ENCODE assay signal across 8 mouse cellular contexts in the genomic region with DNA sequence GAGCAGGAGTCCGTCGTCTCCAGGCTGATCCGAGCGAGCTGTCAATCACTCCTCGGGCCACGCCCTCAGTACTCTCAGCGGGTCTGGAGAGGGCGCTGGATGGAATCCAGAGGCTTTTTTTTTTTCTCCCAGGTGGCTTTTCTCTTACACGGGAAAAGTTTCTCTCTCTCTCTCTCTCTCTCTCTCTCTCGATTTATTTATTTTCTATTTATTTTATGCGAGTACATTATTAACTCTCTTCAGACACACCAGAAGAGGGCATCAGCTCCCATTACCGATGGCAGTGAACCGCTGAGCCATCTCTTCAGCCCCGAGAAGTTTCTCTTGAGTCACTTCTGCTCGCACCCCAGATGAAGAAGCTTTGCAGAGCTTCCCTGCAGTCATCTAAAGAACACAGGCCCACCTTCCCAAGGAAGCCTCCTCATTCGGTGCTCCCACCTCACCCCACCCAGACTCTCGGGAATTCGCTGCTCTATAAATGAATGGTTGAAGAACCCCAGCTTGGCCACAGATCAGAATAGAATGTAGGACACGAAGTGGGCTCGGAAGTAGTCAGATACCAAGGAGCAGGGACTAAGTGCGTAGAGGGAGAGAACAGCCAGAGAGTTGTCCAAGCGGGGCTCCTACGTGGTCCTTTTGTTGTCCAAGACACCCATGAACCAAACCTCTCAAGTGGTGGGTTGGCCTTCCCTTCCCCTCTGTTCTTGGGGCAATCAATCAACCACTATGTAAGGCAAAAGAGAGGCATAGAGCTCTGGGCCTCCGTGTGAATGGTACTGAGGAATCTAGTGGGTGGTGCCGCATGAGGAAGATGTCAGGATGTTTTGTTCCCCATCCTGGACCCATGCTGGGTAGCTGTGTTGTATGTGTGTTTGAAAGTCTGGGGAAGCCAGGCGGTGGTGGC. TPM values are rescaled to one million over a fixed set of nuclear protein-coding genes. Genes with fewer than 3 reads are reported as not detected.
A peak's percentile ranks its signal among the peaks of the same experiment; 100 is the strongest.
DNase-seq lines count a peak whose midpoint lies in the region; ATAC-seq and TF ChIP-seq lines count a peak whose summit lies in the region.

A gene (minus strand): TSS at position 30 of the 904 bp plus-strand sequence.

- no peak for TF ChIP-seq CTCF in liver, embryonic 14.5 days (IDR thresholded peaks at IDR 0.05; ENCODE audit: low read depth)

- 7% methylated on average over 26 of the region's 26 CpGs for WGBS in hindbrain, embryonic 13.5 days
- 17% methylated on average over 26 of the region's 26 CpGs for WGBS in liver, embryonic 14.5 days (ENCODE audit: insufficient replicate concordance)

- peaks cover 16% of the 10 kb centered on the region for H3K27me3 ChIP-seq in hindbrain, embryonic 13.5 days
- H3K27me3 ChIP-seq in liver, embryonic 14.5 days (ENCODE audit: control insufficient read depth, insufficient read depth, low read length), result no peaks in the 10 kb centered on the region

- peak; percentile 14 for DNase-seq in kidney, postnatal 10 days
- no peak for DNase-seq in kidney, postnatal 25 days
- peak; percentile 42 for DNase-seq in Muller cell, postnatal 12 days (ENCODE audit: inconsistent ontology term)
- peak; percentile 31 for DNase-seq in embryo, embryonic 11 days
- no peak for DNase-seq in liver, embryonic 14.5 days (ENCODE audit: low read depth in 3 of 3, low spot score in 3 of 3)
- no peak for DNase-seq in adipocyte (ENCODE audit: low spot score)

- ATAC-seq in hindbrain, embryonic 13.5 days (ENCODE audit: low FRiP score), result no peak
- peak; percentile 86 for ATAC-seq in liver, embryonic 14.5 days (ENCODE audit: insufficient read depth)
- ATAC-seq in activated CD4-positive, CD25-positive, alpha-beta regulatory T cell, adult 4 months, result no peak

- peak within 1 kb of the TSS; percentile 74 for H3K4me2 ChIP-seq in hindbrain, embryonic 13.5 days
- H3K4me2 ChIP-seq in liver, embryonic 14.5 days (ENCODE audit: low read depth), result peak within 1 kb of the TSS; percentile 72

- peak within 1 kb of the TSS; percentile 69 for H3K4me3 ChIP-seq in hindbrain, embryonic 13.5 days
- H3K4me3 ChIP-seq in liver, embryonic 14.5 days (ENCODE audit: insufficient read depth in 1 of 2, low read depth in 2 of 2, low read length in 2 of 2), result peak within 1 kb of the TSS; percentile 79 to 80

- H3K27ac ChIP-seq in hindbrain, embryonic 13.5 days, result peak within 1 kb of the TSS; percentile 95
- H3K27ac ChIP-seq in liver, embryonic 14.5 days, result peak within 1 kb of the TSS; percentile 85

- no peak for TF ChIP-seq EP300 in liver, embryonic 14.5 days (IDR thresholded peaks at IDR 0.05; ENCODE audit: low read depth)

- H3K4me1 ChIP-seq in hindbrain, embryonic 13.5 days (replicated peaks), result peaks cover 39% of the 10 kb centered on the region
- peaks cover 7 to 19% of the 10 kb centered on the region in 2 experiments for H3K4me1 ChIP-seq in liver, embryonic 14.5 days (replicated peaks; ENCODE audit: control insufficient read depth in 2 of 2, insufficient read depth in 2 of 2, low read length in 1 of 2)

- peaks cover 27% of the 10 kb centered on the region for H3K36me3 ChIP-seq in hindbrain, embryonic 13.5 days
- H3K36me3 ChIP-seq in liver, embryonic 14.5 days (replicated peaks; ENCODE audit: control insufficient read depth, insufficient read depth, low read depth), result peaks cover 9% of the 10 kb centered on the region

- H3K9me3 ChIP-seq in hindbrain, embryonic 13.5 days, result no peaks in the 10 kb centered on the region
- no peaks in the 10 kb centered on the region for H3K9me3 ChIP-seq in liver, embryonic 14.5 days (ENCODE audit: control insufficient read depth, low read length)

- peak within 1 kb of the TSS; percentile 84 for H3K9ac ChIP-seq in hindbrain, embryonic 13.5 days
- peak within 1 kb of the TSS; percentile 87 for H3K9ac ChIP-seq in liver, embryonic 14.5 days (replicated peaks)

RNA-seq across cellular contexts. Expression of the gene that starts here (rescaled TPM):
- polyA plus RNA-seq in hindbrain, embryonic 13.5 days (2015; fragmentation: Nextera tagmentation; extraction: Ambion mirVana), result 37.0 and 37.4 TPM in 2 replicates
- 9.8 and 10.9 TPM in 2 replicates for polyA plus RNA-seq in liver, embryonic 14.5 days (2012; rRNA removed)
- polyA plus RNA-seq in liver, embryonic 14.5 days (2014; fragmentation: Nextera tagmentation; extraction: Ambion mirVana), result 10.5 and 13.4 TPM in 2 replicates
- 1 to 10 TPM; 4.6 to 7.0 TPM for polyA plus RNA-seq in activated CD4-positive, CD25-positive, alpha-beta regulatory T cell, adult 4 months (2017; shearing (Covaris generic))

Comparison
In these comparisons a context has a peak if more than half of its experiments do, and no peak if none do; other contexts are left out.
1. DNase-seq: peak in kidney, postnatal 10 days (single experiment), Muller cell, postnatal 12 days (single experiment) and embryo, embryonic 11 days (single experiment); none in kidney, postnatal 25 days (0 of 2), liver, embryonic 14.5 days (0 of 3) and adipocyte (single experiment).